Mouse (Mus musculus) CH12.LX (cell line): ENCODE results near the gene Esrrb. TPM values are rescaled to one million over a fixed set of nuclear protein-coding genes. Genes with fewer than 3 reads are reported as not detected.

Source experiments
- DNase-seq: peaks from one replicate; pipeline ENCODE4 v3.0.0-alpha.2; 2013; ENCODE audit errors: extremely low read depth
- H3K27ac ChIP-seq: 2 replicates; pipeline ENCODE4 v1.5.1; 2012; ENCODE audit warnings: low read depth, mild to moderate bottlenecking, control low read depth, moderate library complexity; ENCODE audit not compliant: insufficient read depth
- H3K27me3 ChIP-seq: replicated peaks from 2 replicates; pipeline ENCODE3; 2012; ENCODE audit warnings: inconsistent platforms
- H3K36me3 ChIP-seq, 2 experiments: replicated peaks in 1 of 2; 2 replicates each; pipeline versions ENCODE3 to v1.6.1; 2012; ENCODE audit warnings: inconsistent platforms in 1 of 2, low read length in 1 of 2, mild to moderate bottlenecking in 1 of 2, mixed read lengths in 1 of 2, moderate library complexity in 1 of 2; ENCODE audit not compliant: control insufficient read depth in 1 of 2, insufficient read depth in 1 of 2
- H3K4me1 ChIP-seq, 2 experiments: 2 replicates each; pipeline ENCODE4 v1.6.1; 2012; ENCODE audit warnings: inconsistent platforms in 1 of 2, moderate library complexity in 1 of 2; ENCODE audit not compliant: insufficient read depth in 2 of 2, control insufficient read depth in 1 of 2
- H3K4me2 ChIP-seq: 2 replicates; pipeline ENCODE4 v1.6.1; 2012; ENCODE audit warnings: low read depth, mild to moderate bottlenecking, control low read depth; ENCODE audit not compliant: poor library complexity, insufficient read depth, severe bottlenecking
- H3K4me3 ChIP-seq, 3 experiments: fragments of 150-350 bp in 1 of 3; sonication (generic) in 1 of 3; replicated peaks in 1 of 3; 2 replicates each; pipeline versions ENCODE3 to v1.5.1; 2011 to 2012; ENCODE audit warnings: low read depth in 2 of 3, low read length in 2 of 3, mild to moderate bottlenecking in 2 of 3, moderate library complexity in 2 of 3, control low read depth in 1 of 3, improper control_type of control experiment in 1 of 3, inconsistent platforms in 1 of 3, mixed read lengths in 1 of 3; ENCODE audit not compliant: poor library complexity in 1 of 3
- H3K79me2 ChIP-seq: replicated peaks from 2 replicates; pipeline ENCODE4 v1.6.1; 2012; ENCODE audit warnings: mild to moderate bottlenecking, moderate library complexity; ENCODE audit not compliant: control insufficient read depth, poor library complexity, insufficient read depth, severe bottlenecking; ENCODE audit errors: extremely low read depth
- H3K9ac ChIP-seq: 2 replicates; pipeline ENCODE4 v1.6.1; 2012; ENCODE audit warnings: low read depth, mild to moderate bottlenecking, control low read depth, moderate library complexity; ENCODE audit not compliant: insufficient read depth
- H3K9me3 ChIP-seq: replicated peaks from 2 replicates; pipeline ENCODE3; 2012; ENCODE audit warnings: low read length, inconsistent platforms, mixed read lengths
- BHLHE40 ChIP-seq: IDR thresholded peaks from 2 replicates; pipeline ENCODE4 v1.6.1; 2011; ENCODE audit warnings: mild to moderate bottlenecking, low read depth, low read length, improper control_type of control experiment
- CHD1 ChIP-seq: IDR thresholded peaks from 2 replicates; pipeline ENCODE4 v1.6.1; 2012; ENCODE audit warnings: low read depth, low read length, improper control_type of control experiment, inconsistent platforms
- E2F4 ChIP-seq: IDR thresholded peaks from 2 replicates; pipeline ENCODE4 v1.6.1; 2011; ENCODE audit warnings: low read depth, low read length, improper control_type of control experiment; ENCODE audit not compliant: insufficient replicate concordance
- ELF1 ChIP-seq: IDR thresholded peaks from 2 replicates; pipeline ENCODE4 v1.6.1; 2014; ENCODE audit warnings: low read depth, mild to moderate bottlenecking, inconsistent platforms, low read length, improper control_type of control experiment
- EP300 ChIP-seq: IDR thresholded peaks from 2 replicates; pipeline ENCODE4 v1.6.1; 2011; ENCODE audit warnings: low read length, improper control_type of control experiment
- GABPA ChIP-seq: IDR thresholded peaks from 2 replicates; pipeline ENCODE4 v1.6.1; 2012; ENCODE audit warnings: low read depth, low read length, improper control_type of control experiment, inconsistent platforms; ENCODE audit not compliant: insufficient replicate concordance
- HCFC1 ChIP-seq: IDR thresholded peaks from 2 replicates; pipeline ENCODE4 v1.6.1; 2012; ENCODE audit warnings: low read depth, mild to moderate bottlenecking, inconsistent platforms, low read length, improper control_type of control experiment
- IRF4 ChIP-seq: IDR thresholded peaks from 2 replicates; pipeline ENCODE4 v1.6.1; 2014; ENCODE audit warnings: low read depth, mild to moderate bottlenecking, inconsistent platforms, low read length, improper control_type of control experiment
- JUN ChIP-seq: IDR thresholded peaks from 2 replicates; pipeline ENCODE4 v1.6.1; 2011; ENCODE audit warnings: low read depth, mild to moderate bottlenecking, low read length, improper control_type of control experiment, moderate library complexity; ENCODE audit not compliant: insufficient read depth
- JUND ChIP-seq: conservative IDR thresholded peaks from 2 replicates; pipeline ENCODE4 v1.6.1; 2011; ENCODE audit warnings: low read depth, low read length, improper control_type of control experiment
- KAT2A ChIP-seq: IDR thresholded peaks from 2 replicates; pipeline ENCODE4 v1.6.1; 2012; ENCODE audit warnings: low read length, improper control_type of control experiment, inconsistent platforms; ENCODE audit not compliant: insufficient replicate concordance
- MAFK ChIP-seq: IDR thresholded peaks from 2 replicates; pipeline ENCODE4 v1.6.1; 2011; ENCODE audit warnings: low read length, improper control_type of control experiment; ENCODE audit not compliant: insufficient replicate concordance
- MAX ChIP-seq: IDR thresholded peaks from 2 replicates; pipeline ENCODE4 v1.6.1; 2011; ENCODE audit warnings: low read length, improper control_type of control experiment
- MEF2A ChIP-seq: IDR thresholded peaks from 2 replicates; pipeline ENCODE4 v1.6.1; 2014; ENCODE audit warnings: low read depth, mild to moderate bottlenecking, inconsistent platforms, low read length, improper control_type of control experiment, borderline replicate concordance
- MYC ChIP-seq: IDR thresholded peaks from 2 replicates; pipeline ENCODE4 v1.6.1; 2011; ENCODE audit warnings: low read depth, mild to moderate bottlenecking, improper control_type of control experiment, low read length
- NELFE ChIP-seq: IDR thresholded peaks from 2 replicates; pipeline ENCODE4 v1.6.1; 2011; ENCODE audit warnings: low read depth, low read length, improper control_type of control experiment
- NRF1 ChIP-seq: IDR thresholded peaks from 2 replicates; pipeline ENCODE4 v1.6.1; 2014; ENCODE audit warnings: low read depth, mild to moderate bottlenecking, inconsistent platforms, low read length, improper control_type of control experiment, moderate library complexity
- POLR2A ChIP-seq: IDR thresholded peaks from 2 replicates; pipeline ENCODE4 v1.6.1; 2011; ENCODE audit warnings: low read depth, mild to moderate bottlenecking, improper control_type of control experiment, low read length
- RAD21 ChIP-seq: IDR thresholded peaks from 2 replicates; pipeline ENCODE4 v1.6.1; 2011; ENCODE audit warnings: low read depth, mild to moderate bottlenecking, low read length, improper control_type of control experiment, moderate library complexity
- SMC3 ChIP-seq: IDR thresholded peaks from 2 replicates; pipeline ENCODE4 v1.6.1; 2011; ENCODE audit warnings: low read depth, low read length, improper control_type of control experiment
- TBP ChIP-seq: conservative IDR thresholded peaks from 2 replicates; pipeline ENCODE4 v1.6.1; 2011; ENCODE audit warnings: low read depth, low read length, improper control_type of control experiment
- UBTF ChIP-seq: IDR thresholded peaks from 2 replicates; pipeline ENCODE4 v1.6.1; 2012; ENCODE audit warnings: low read depth, mild to moderate bottlenecking, inconsistent platforms, low read length, improper control_type of control experiment, moderate library complexity
- dilution Hi-C: fragments of 300-500 bp; cut with MboI; formaldehyde crosslinking; loops from 2 replicates; pipeline ENCODE4 v1.14.3; 2020; ENCODE audit warnings: low sequenced_read_pairs; ENCODE audit not compliant: extremely low pct_unique_long_range_greater_than_20kb, extremely low pct_ligation_motif_present
- in situ Hi-C: fragments of 300-500 bp; cut with MboI; formaldehyde crosslinking; loops from 3 replicates; pipeline ENCODE4 v1.14.3; 2019; ENCODE audit warnings: low sequenced_read_pairs, low pct_ligation_motif_present, low pct_unique_long_range_greater_than_20kb, mixed read lengths
- polyA plus RNA-seq: library from polyadenylated mRNA; unstranded; fragments of >175 nt; gene quantifications from 2 replicates; pipeline ENCODE4 v1.2.1, GENCODE M21; 2012; ENCODE audit warnings: low read depth; ENCODE audit not compliant: insufficient read length
- total RNA-seq, 2 experiments: library from RNA; depleted of rRNA; stranded (reverse); fragments of 300-350 nt in 1 of 2; fragments of >200 nt in 1 of 2; gene quantifications; 2 replicates each; pipeline ENCODE4 v1.2.3; 2012 to 2014

The Esrrb gene
- total and polyA plus RNA-seq, 3 experiments: not detected

DNA sequence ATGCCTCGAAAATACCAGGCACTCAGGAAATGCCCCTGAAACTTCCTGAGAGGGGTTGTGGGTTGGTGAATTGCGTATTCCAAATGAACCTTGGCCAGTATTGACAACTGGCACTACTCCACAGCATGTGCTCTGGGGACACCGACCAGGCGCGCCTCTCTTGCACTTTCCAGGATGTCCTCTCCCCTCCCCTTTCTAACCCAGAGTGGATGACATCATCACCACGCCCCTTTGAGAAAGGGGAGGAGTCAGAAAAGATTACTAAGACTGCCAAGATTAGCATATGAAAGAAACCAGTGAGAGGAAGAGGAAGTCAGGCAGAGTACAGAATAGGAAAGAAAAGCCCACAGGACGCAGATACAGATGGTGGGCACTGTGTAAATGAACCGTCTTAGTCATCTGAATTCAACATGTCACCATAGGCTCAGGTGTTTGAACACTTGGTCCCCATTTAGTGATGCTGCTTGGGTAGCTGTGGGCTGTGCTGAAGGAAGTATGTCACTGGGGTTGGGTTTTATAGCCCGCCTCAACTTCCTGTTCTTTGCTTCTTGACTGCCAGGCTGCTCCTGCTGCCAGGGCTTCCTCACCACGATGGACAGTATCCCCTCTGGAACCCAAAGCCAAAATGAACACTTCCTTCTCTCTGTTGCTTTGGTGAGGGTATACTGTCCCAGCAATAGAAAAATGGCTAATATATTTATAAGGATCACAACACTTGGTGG, 196.0 kb downstream of the Esrrb start:
- Histone ChIP-seq H3K4me1 (peaks cover 5 to 11% of the 10 kb centered on the region in 2 experiments; a peak in 3 of 4 replicates), H3K9ac (no peak overlapping the region), H3K36me3 (no peaks in the 10 kb centered on the region), H3K4me3 (no peak overlapping the region), H3K27me3 (peaks cover 56% of the 10 kb centered on the region), H3K4me2 (no peak overlapping the region), H3K9me3 (peaks cover 5% of the 10 kb centered on the region), H3K79me2 (no peaks in the 10 kb centered on the region), H3K27ac (no peak overlapping the region)
- DNase-seq: peak; percentile 88
- in situ Hi-C loops: no loop called here
- dilution Hi-C loops: no loop called here
- TF ChIP-seq TBP (peak; percentile 39; the same call in 1 of the 2 replicates), MEF2A (0 out of 2 replicates have a peak, but pooled peaks have one; percentile 42), MAX (peak; percentile 50; the same call in 1 of the 2 replicates), JUND (peak; percentile 60), ELF1 (peak; percentile 57), JUN (peak; percentile 66; the same call in 1 of the 2 replicates), HCFC1 (peak; percentile 21; the same call in 1 of the 2 replicates), SMC3 (no peak), MYC (0 out of 2 replicates have a peak, but pooled peaks have one; percentile 34), EP300 (no peak)

DNA sequence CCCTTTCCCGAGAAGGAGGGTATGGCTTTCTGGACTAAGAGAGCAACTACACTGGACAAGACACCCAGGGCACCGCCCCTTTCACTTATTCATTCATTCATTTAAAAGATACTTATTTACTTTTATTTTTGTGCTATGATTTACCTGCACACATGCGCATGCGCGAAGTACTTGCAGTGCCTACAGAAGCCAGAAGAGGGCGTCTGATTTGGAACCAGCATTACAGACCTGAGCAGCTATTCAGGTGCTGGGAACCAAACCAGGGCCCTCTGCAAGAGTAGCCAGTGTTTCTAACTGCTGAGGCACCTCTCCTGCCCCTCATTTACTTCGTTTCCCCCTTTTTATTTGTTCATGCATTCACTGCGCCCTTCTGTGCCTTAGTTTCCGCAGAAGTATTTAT, 198.0 kb downstream of the Esrrb start:
- peaks cover 5 to 11% of the 10 kb centered on the region in 2 experiments; a peak in 3 of 4 replicates for H3K4me1 ChIP-seq
- peaks cover 5% of the 10 kb centered on the region for H3K9me3 ChIP-seq
- TF ChIP-seq NELFE (no peak), JUND (no peak), EP300 (no peak), MAFK (no peak), CHD1 (no peak)
- no peak overlapping the region for H3K4me2 ChIP-seq
- DNase-seq: no peak
- dilution Hi-C loops: no loop called here
- no peak overlapping the region for H3K27ac ChIP-seq
- H3K27me3 ChIP-seq: peaks cover 60% of the 10 kb centered on the region
- H3K4me3 ChIP-seq: no peak overlapping the region
- H3K9ac ChIP-seq: no peak overlapping the region
- H3K79me2 ChIP-seq: no peaks in the 10 kb centered on the region
- in situ Hi-C loops: no loop called here
- no peaks in the 10 kb centered on the region for H3K36me3 ChIP-seq

DNA sequence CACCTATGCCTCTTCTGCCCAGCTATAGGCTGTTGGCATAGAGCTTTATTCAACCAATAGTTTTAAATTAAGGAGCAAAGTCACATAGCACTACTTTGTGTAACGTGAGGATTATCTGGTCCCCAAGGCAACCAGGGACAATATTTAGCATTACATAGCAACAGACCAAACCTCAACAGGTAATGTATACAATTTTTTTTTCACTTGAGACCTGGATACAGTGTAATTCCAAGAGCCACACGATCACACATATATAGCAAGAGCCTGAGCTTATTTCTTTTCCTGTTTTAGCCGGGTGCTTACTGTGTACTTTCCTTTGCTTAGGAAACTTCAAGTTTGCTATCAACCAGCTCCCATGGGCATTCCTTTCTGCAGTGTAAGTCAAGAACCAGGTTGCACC, 201.8 kb downstream of the Esrrb start:
- in situ Hi-C loops (no loop called here), dilution Hi-C loops (no loop called here)
- TF ChIP-seq GABPA (no peak), IRF4 (no peak), KAT2A (no peak), NRF1 (no peak), BHLHE40 (no peak), POLR2A (no peak), E2F4 (no peak), RAD21 (no peak), MAX (no peak), UBTF (no peak)
- Histone ChIP-seq H3K4me3 (no peak overlapping the region), H3K4me1 (no peaks in the 10 kb centered on the region), H3K36me3 (no peaks in the 10 kb centered on the region), H3K27me3 (peaks cover 64% of the 10 kb centered on the region), H3K9me3 (peaks cover 5% of the 10 kb centered on the region), H3K79me2 (no peaks in the 10 kb centered on the region), H3K4me2 (no peak overlapping the region), H3K27ac (no peak overlapping the region), H3K9ac (no peak overlapping the region)
- no peak for DNase-seq
